Mouse (Mus musculus) heart, adult 2 months (tissue): ENCODE results near the gene Herc4. TPM values are rescaled to one million over a fixed set of nuclear protein-coding genes. Genes with fewer than 3 reads are reported as not detected.
A peak's percentile ranks its signal among the peaks of the same experiment; 100 is the strongest.

Experiments used
- DNase-seq, 2 experiments: peaks; one replicate each; pipeline ENCODE4 v3.0.0; 2021
- H3K27ac ChIP-seq: fragments of 200-600 bp; 2 replicates; pipeline ENCODE4 v1.8.1; 2022
- H3K27me3 ChIP-seq: fragments of 200-500 bp; 2 replicates; pipeline ENCODE4 v1.6.1; 2012; ENCODE audit warnings: mild to moderate bottlenecking, low read length, inconsistent platforms, mixed read lengths; ENCODE audit not compliant: control insufficient read depth, insufficient read depth
- H3K36me3 ChIP-seq: fragments of 200-500 bp; 2 replicates; pipeline ENCODE4 v1.6.1; 2012; ENCODE audit warnings: low read length, inconsistent platforms; ENCODE audit not compliant: control insufficient read depth, insufficient read depth
- H3K4me1 ChIP-seq: fragments of 200-500 bp; 2 replicates; pipeline ENCODE4 v1.6.1; 2011; ENCODE audit warnings: low read length; ENCODE audit not compliant: control insufficient read depth, insufficient read depth
- H3K4me3 ChIP-seq: fragments of 200-600 bp; 2 replicates; pipeline ENCODE4 v1.8.1; 2022
- H3K79me2 ChIP-seq: fragments of 200-500 bp; replicated peaks from 2 replicates; pipeline ENCODE4 v1.6.1; 2012; ENCODE audit warnings: mild to moderate bottlenecking, inconsistent platforms, low read length, moderate library complexity, mixed read lengths; ENCODE audit not compliant: control insufficient read depth, insufficient read depth
- H3K9ac ChIP-seq: fragments of 200-500 bp; 2 replicates; pipeline ENCODE4 v1.6.1; 2012; ENCODE audit warnings: low read depth, mild to moderate bottlenecking, control low read depth, inconsistent platforms, low read length, mixed read lengths
- CTCF ChIP-seq: fragments of 200-600 bp; IDR thresholded peaks from 2 replicates; pipeline ENCODE4 v1.8.1; 2022; ENCODE audit warnings: antibody characterized with exemption, mild to moderate bottlenecking, moderate library complexity
- EP300 ChIP-seq: fragments of 200-500 bp; IDR thresholded peaks from 2 replicates; pipeline ENCODE4 v1.6.1; 2011; ENCODE audit warnings: low read depth, low read length, control low read depth; ENCODE audit not compliant: insufficient read depth
- POLR2A ChIP-seq: fragments of 200-500 bp; IDR thresholded peaks from 2 replicates; pipeline ENCODE4 v1.6.1; 2011; ENCODE audit warnings: mild to moderate bottlenecking, low read depth, low read length, control low read depth; ENCODE audit not compliant: insufficient read depth
- WGBS: fragments of 180-500 bp; shearing (Covaris S2); methylation state at CpG from one replicate; pipeline ENCODE4 v1.1.7; 2018; 5-methylcytosine and 5-hydroxymethylcytosine counted together
- intact Hi-C: fragments of 180-260 bp; cut with DNase I; formaldehyde crosslinking; loops from one replicate; pipeline ENCODE4 v1.15.1; 2025
- polyA plus RNA-seq: library from polyadenylated mRNA; depleted of rRNA; stranded (reverse); fragments of >200 nt; gene quantifications from 2 replicates; pipeline ENCODE4 v1.2.3, GENCODE M21; 2012
- total RNA-seq, 2 experiments: library from RNA; stranded (reverse); gene quantifications; 2 replicates each; pipeline ENCODE4 v1.2.3; 2021

Herc4 gene
- total and polyA plus RNA-seq, 3 experiments: 13.1 to 32.3 (median 30.2) TPM

GRCm38 (mm10) chr10:63242798-63243435, 693 bp upstream of the Herc4 start:
- Histone ChIP-seq H3K4me3 (peak overlapping the region; percentile 59), H3K9ac (no peak overlapping the region), H3K4me1 (no peaks in the 10 kb centered on the region; the same call in none of the 2 replicates), H3K79me2 (peaks cover 4% of the 10 kb centered on the region; the same call in 1 of the 2 replicates), H3K36me3 (peaks cover 20% of the 10 kb centered on the region), H3K27me3 (no peaks in the 10 kb centered on the region), H3K27ac (peak overlapping the region; percentile 83)
- TF ChIP-seq EP300 (no peak), CTCF (no peak), POLR2A (no peak)
- WGBS: 15% methylated on average over 12 of the region's 12 CpGs
- no peak for DNase-seq
- intact Hi-C loops: loop anchor here (5.0 kb wide), 2 partner anchors 139 to 221 kb away; partner anchors contain the start of genes Dnajc12, Hnrnph3, Pbld2 and Sirt1

GRCm38 (mm10) chr10:63244055-63244671, 553 bp downstream of the Herc4 start:
- no peaks in the 10 kb centered on the region; the same call in none of the 2 replicates for H3K4me1 ChIP-seq
- intact Hi-C loops: loop anchor here (2.0 to 5.0 kb wide), 3 partner anchors 95 to 222 kb away; partner anchors contain the start of genes Dnajc12, Hnrnph3, Pbld2 and Sirt1
- H3K79me2 ChIP-seq: peaks cover 4% of the 10 kb centered on the region; the same call in 1 of the 2 replicates
- DNase-seq: no peak
- peaks cover 20% of the 10 kb centered on the region for H3K36me3 ChIP-seq
- H3K4me3 ChIP-seq: peak overlapping the region; percentile 94
- no peak for TF ChIP-seq EP300
- TF ChIP-seq POLR2A: no peak
- TF ChIP-seq CTCF: no peak
- peak overlapping the region; percentile 93 for H3K9ac ChIP-seq
- peak overlapping the region; percentile 92 for H3K27ac ChIP-seq
- under 1% methylated on average over 41 of the region's 41 CpGs for WGBS
- H3K27me3 ChIP-seq: no peaks in the 10 kb centered on the region

- WGBS: 17% methylated on average over 5 of the region's 5 CpGs
- peak overlapping the region; percentile 94 for H3K4me3 ChIP-seq
- no peaks in the 10 kb centered on the region for H3K27me3 ChIP-seq
- DNase-seq: peak in 1 of 2 experiments; percentile 17
- no peaks in the 10 kb centered on the region; the same call in none of the 2 replicates for H3K4me1 ChIP-seq
- H3K36me3 ChIP-seq: peaks cover 20% of the 10 kb centered on the region
- peak overlapping the region; percentile 92 for H3K27ac ChIP-seq
- H3K9ac ChIP-seq: no peak overlapping the region; the same call in 1 of the 2 replicates
- intact Hi-C loops: loop anchor here (2.0 to 5.0 kb wide), 3 partner anchors 94 to 222 kb away; partner anchors contain the start of genes Dnajc12, Hnrnph3, Pbld2 and Sirt1
- peak; percentile 58 for TF ChIP-seq CTCF
- TF ChIP-seq EP300: no peak
- peaks cover 4% of the 10 kb centered on the region; the same call in 1 of the 2 replicates for H3K79me2 ChIP-seq
Measured at GRCm38 (mm10) chr10:63244746-63245145, 1.1 kb downstream of the Herc4 start.

- DNase-seq: no peak
- Histone ChIP-seq H3K4me3 (no peak overlapping the region), H3K36me3 (peaks cover 24% of the 10 kb centered on the region), H3K79me2 (peaks cover 8% of the 10 kb centered on the region), H3K27me3 (no peaks in the 10 kb centered on the region), H3K4me1 (no peaks in the 10 kb centered on the region; the same call in none of the 2 replicates), H3K9ac (no peak overlapping the region), H3K27ac (no peak overlapping the region)
- 91% methylated on average over 3 of the region's 3 CpGs for WGBS
- intact Hi-C loops: loop anchor here (2.0 kb wide), 1 partner anchor 93 kb away; no protein-coding TSS in a partner anchor
- TF ChIP-seq EP300 (no peak), CTCF (no peak), POLR2A (no peak)
Measured at GRCm38 (mm10) chr10:63245846-63246245, 2.2 kb downstream of the Herc4 start.

- 69% methylated on average over 7 of the region's 7 CpGs for WGBS
- H3K4me3 ChIP-seq: no peak overlapping the region
- no peaks in the 10 kb centered on the region; the same call in none of the 2 replicates for H3K4me1 ChIP-seq
- H3K27ac ChIP-seq: no peak overlapping the region
- H3K9ac ChIP-seq: no peak overlapping the region
- H3K27me3 ChIP-seq: no peaks in the 10 kb centered on the region
- intact Hi-C loops: no loop called here
- TF ChIP-seq POLR2A (no peak), CTCF (no peak), EP300 (no peak)
- peaks cover 8% of the 10 kb centered on the region for H3K79me2 ChIP-seq
- no peak for DNase-seq
- peaks cover 24% of the 10 kb centered on the region for H3K36me3 ChIP-seq
Measured at GRCm38 (mm10) chr10:63247457-63247856, 3.8 kb downstream of the Herc4 start.

GRCm38 (mm10) chr10:63248421-63248820, 4.8 kb downstream of the Herc4 start:
- no peaks in the 10 kb centered on the region for H3K27me3 ChIP-seq
- intact Hi-C loops: no loop called here
- H3K36me3 ChIP-seq: peaks cover 24% of the 10 kb centered on the region
- TF ChIP-seq POLR2A: no peak
- no peak for TF ChIP-seq EP300
- 90% methylated on average over 6 of the region's 6 CpGs for WGBS
- no peak overlapping the region for H3K9ac ChIP-seq
- peaks cover 10% of the 10 kb centered on the region for H3K79me2 ChIP-seq
- no peak overlapping the region for H3K27ac ChIP-seq
- DNase-seq: no peak
- no peaks in the 10 kb centered on the region; the same call in none of the 2 replicates for H3K4me1 ChIP-seq
- no peak overlapping the region for H3K4me3 ChIP-seq
